8 mouse cellular contexts compared by ENCODE assay signal in the genomic region with DNA sequence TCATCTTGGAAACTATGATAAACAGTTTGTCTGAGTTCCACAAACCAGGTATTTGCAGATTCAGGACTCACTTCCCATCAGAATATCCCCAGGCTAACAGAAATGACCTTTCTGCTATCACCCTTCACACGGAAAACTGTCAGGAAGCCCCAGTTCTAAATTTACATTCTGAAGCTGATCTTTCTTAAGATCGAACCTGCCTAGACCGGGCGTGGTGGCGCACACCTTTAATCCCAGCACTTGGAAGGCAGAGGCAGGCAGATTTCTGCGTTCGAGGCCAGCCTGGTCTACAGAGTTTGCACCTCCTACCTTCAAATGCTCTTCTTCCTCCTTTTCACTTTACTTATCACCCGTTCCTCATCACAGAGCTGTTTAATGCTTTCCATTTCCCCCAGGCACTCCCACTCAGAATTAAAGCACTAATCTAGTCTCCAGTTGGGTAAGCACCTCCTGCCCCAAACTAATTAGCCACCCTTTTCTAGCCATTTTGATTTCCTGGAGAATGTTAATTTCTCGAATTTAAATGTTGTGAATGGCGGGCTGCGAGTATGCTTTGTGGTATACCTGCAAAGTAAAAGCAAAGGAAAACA. TPM values are rescaled to one million over a fixed set of nuclear protein-coding genes. Genes with fewer than 3 reads are reported as not detected.
DNase-seq lines count a peak whose midpoint lies in the region; ATAC-seq lines count a peak whose summit lies in the region.

No protein-coding gene starts in this region.

- no peaks in the 10 kb centered on the region for H3K27me3 ChIP-seq in lung, embryonic 15.5 days
- no peaks in the 10 kb centered on the region for H3K27me3 ChIP-seq in embryonic facial prominence, embryonic 13.5 days
- no peaks in the 10 kb centered on the region for H3K27me3 ChIP-seq in intestine, embryonic 15.5 days (replicated peaks)

- no peaks in the 10 kb centered on the region for H3K36me3 ChIP-seq in lung, embryonic 15.5 days
- H3K36me3 ChIP-seq in embryonic facial prominence, embryonic 13.5 days, result no peaks in the 10 kb centered on the region
- H3K36me3 ChIP-seq in intestine, embryonic 15.5 days, result no peaks in the 10 kb centered on the region

- DNase-seq in lung, postnatal 25 days (ENCODE audit: low spot score), result no peak
- peak; percentile 26 for DNase-seq in naive thymus-derived CD4-positive, alpha-beta T cell, adult 2 months (ENCODE audit: low read depth)
- no peak for DNase-seq in frontal cortex, adult 2 months (ENCODE audit: extremely low spot score in 1 of 2, low spot score in 1 of 2)
- no peak for DNase-seq in embryo, embryonic 11 days
- no peak for DNase-seq in right cerebral cortex, postnatal 25 days

- no peak for ATAC-seq in lung, embryonic 15.5 days (ENCODE audit: borderline replicate concordance, extremely low read depth, low FRiP score, low TSS enrichment)
- ATAC-seq in embryonic facial prominence, embryonic 13.5 days (ENCODE audit: insufficient number of reproducible peaks, insufficient read depth, low FRiP score, low TSS enrichment, low read depth), result no peak
- no peak for ATAC-seq in intestine, embryonic 15.5 days

- WGBS in lung, embryonic 15.5 days, result 68% methylated on average over 11 of the region's 11 CpGs
- WGBS in embryonic facial prominence, embryonic 13.5 days, result 71% methylated on average over 11 of the region's 11 CpGs
- WGBS in intestine, embryonic 15.5 days, result 68% methylated on average over 11 of the region's 11 CpGs

- H3K9me3 ChIP-seq in lung, embryonic 15.5 days, result no peaks in the 10 kb centered on the region
- H3K9me3 ChIP-seq in embryonic facial prominence, embryonic 13.5 days, result no peaks in the 10 kb centered on the region
- H3K9me3 ChIP-seq in intestine, embryonic 15.5 days, result no peaks in the 10 kb centered on the region

- H3K9ac ChIP-seq in lung, embryonic 15.5 days, result peak overlapping the region; percentile 44
- peak overlapping the region; percentile 89 for H3K9ac ChIP-seq in embryonic facial prominence, embryonic 13.5 days
- H3K9ac ChIP-seq in intestine, embryonic 15.5 days, result no peak overlapping the region

- H3K4me3 ChIP-seq in lung, embryonic 15.5 days, result peak overlapping the region; percentile 83
- peak overlapping the region; percentile 81 for H3K4me3 ChIP-seq in embryonic facial prominence, embryonic 13.5 days
- peak overlapping the region; percentile 80 for H3K4me3 ChIP-seq in intestine, embryonic 15.5 days (replicated peaks)

- no peak overlapping the region for H3K27ac ChIP-seq in lung, embryonic 15.5 days
- H3K27ac ChIP-seq in embryonic facial prominence, embryonic 13.5 days, result no peak overlapping the region
- no peak overlapping the region for H3K27ac ChIP-seq in intestine, embryonic 15.5 days

- peaks cover 13% of the 10 kb centered on the region; the same call in 1 of the 2 replicates for H3K4me1 ChIP-seq in lung, embryonic 15.5 days
- H3K4me1 ChIP-seq in embryonic facial prominence, embryonic 13.5 days, result peaks cover 8% of the 10 kb centered on the region
- 0 out of 2 replicates have a peak, but pooled peaks cover 4% of the 10 kb centered on the region for H3K4me1 ChIP-seq in intestine, embryonic 15.5 days (replicated peaks)

- peak overlapping the region; percentile 85 for H3K4me2 ChIP-seq in lung, embryonic 15.5 days
- H3K4me2 ChIP-seq in embryonic facial prominence, embryonic 13.5 days, result peak overlapping the region; percentile 84
- H3K4me2 ChIP-seq in intestine, embryonic 15.5 days (replicated peaks), result peak overlapping the region; percentile 57

RNA-seq across cellular contexts. Expression of gene Med21, which starts 0.6 kb away (rescaled TPM):
- 156 and 157 TPM in 2 replicates for polyA plus RNA-seq in lung, embryonic 15.5 days (2015; fragmentation: Nextera tagmentation; extraction: Ambion mirVana)
- 139 and 151 TPM in 2 replicates for polyA plus RNA-seq in embryonic facial prominence, embryonic 13.5 days (2015; fragmentation: Nextera tagmentation; extraction: Ambion mirVana)
- polyA plus RNA-seq in intestine, embryonic 15.5 days (2015; fragmentation: Nextera tagmentation; extraction: Ambion mirVana), result 124 and 128 TPM in 2 replicates
- polyA plus RNA-seq in frontal cortex, adult 2 months (2012; rRNA removed), result 65.5 and 68.3 TPM in 2 replicates

RNA-seq across cellular contexts. Expression of gene Tm7sf3, which starts 0.9 kb away (rescaled TPM):
- polyA plus RNA-seq in lung, embryonic 15.5 days (2015; fragmentation: Nextera tagmentation; extraction: Ambion mirVana), result 28.2 and 29.9 TPM in 2 replicates
- polyA plus RNA-seq in embryonic facial prominence, embryonic 13.5 days (2015; fragmentation: Nextera tagmentation; extraction: Ambion mirVana), result 39.8 and 45.9 TPM in 2 replicates
- polyA plus RNA-seq in intestine, embryonic 15.5 days (2015; fragmentation: Nextera tagmentation; extraction: Ambion mirVana), result 28.2 and 32.5 TPM in 2 replicates
- polyA plus RNA-seq in frontal cortex, adult 2 months (2012; rRNA removed), result 27.6 and 29.3 TPM in 2 replicates
